Mouse (Mus musculus) hindbrain, embryonic 11.5 days (tissue): ENCODE measurements around the gene Pomc. TPM values are rescaled to one million over a fixed set of nuclear protein-coding genes. Genes with fewer than 3 reads are reported as not detected.
A peak's percentile ranks its signal among the peaks of the same experiment; 100 is the strongest.

Experiments used
- ATAC-seq: fragments of 200-750 bp; cut with Nextera tagmentation; 2 replicates; pipeline ENCODE4 v1.8.0; 2017; ENCODE audit warnings: mild to moderate bottlenecking, moderate TSS enrichment, moderate library complexity; ENCODE audit not compliant: low FRiP score
- DNase-seq: peaks from one replicate; pipeline ENCODE4 v3.0.0-alpha.2; 2015; ENCODE audit warnings: low spot score
- H3K27ac ChIP-seq: fragments of 300-500 bp; sonication (generic); 2 replicates; pipeline ENCODE4 v1.5.1; 2014; ENCODE audit warnings: mild to moderate bottlenecking, low read depth, low read length
- H3K27me3 ChIP-seq: fragments of 300-500 bp; sonication (generic); 2 replicates; pipeline ENCODE4 v1.6.1; 2014; ENCODE audit warnings: mild to moderate bottlenecking, low read length, moderate library complexity, mixed read lengths; ENCODE audit not compliant: control insufficient read depth, insufficient read depth
- H3K36me3 ChIP-seq: fragments of 300-500 bp; sonication (generic); 2 replicates; pipeline ENCODE4 v1.6.1; 2014; ENCODE audit warnings: mild to moderate bottlenecking, low read length, moderate library complexity, mixed read lengths; ENCODE audit not compliant: control insufficient read depth, insufficient read depth
- H3K4me1 ChIP-seq: fragments of 300-500 bp; sonication (generic); replicated peaks from 2 replicates; pipeline ENCODE4 v1.6.1; 2014; ENCODE audit warnings: low read length, mixed read lengths; ENCODE audit not compliant: control insufficient read depth, insufficient read depth
- H3K4me2 ChIP-seq: fragments of 300-500 bp; sonication (generic); replicated peaks from 2 replicates; pipeline ENCODE4 v1.6.1; 2014; ENCODE audit warnings: mild to moderate bottlenecking, low read depth, low read length
- H3K4me3 ChIP-seq: fragments of 300-500 bp; sonication (generic); 2 replicates; pipeline ENCODE4 v1.5.1; 2014; ENCODE audit warnings: low read depth, low read length
- H3K9ac ChIP-seq: fragments of 300-500 bp; sonication (generic); 2 replicates; pipeline ENCODE4 v1.6.1; 2014; ENCODE audit warnings: low read depth, low read length
- H3K9me3 ChIP-seq: fragments of 300-500 bp; sonication (generic); 2 replicates; pipeline ENCODE4 v1.6.1; 2016; ENCODE audit warnings: low read length; ENCODE audit not compliant: control insufficient read depth
- WGBS: fragments of 180-500 bp; shearing (Covaris S2); extraction: QIAGEN DNeasy Blood & Tissue Kit; methylation state at CpG from one replicate; pipeline ENCODE4 v1.1.7; 2014; 5-methylcytosine and 5-hydroxymethylcytosine counted together
- polyA plus RNA-seq: library from polyadenylated mRNA; unstranded; fragments of >200 nt; fragmentation: Nextera tagmentation; extraction: Ambion mirVana; gene quantifications from 2 replicates; pipeline ENCODE4 v1.2.1, GENCODE M21; 2014

Gene Pomc
- polyA plus RNA-seq, 1 experiment from 2014 or later = 7.1 TPM

DNA sequence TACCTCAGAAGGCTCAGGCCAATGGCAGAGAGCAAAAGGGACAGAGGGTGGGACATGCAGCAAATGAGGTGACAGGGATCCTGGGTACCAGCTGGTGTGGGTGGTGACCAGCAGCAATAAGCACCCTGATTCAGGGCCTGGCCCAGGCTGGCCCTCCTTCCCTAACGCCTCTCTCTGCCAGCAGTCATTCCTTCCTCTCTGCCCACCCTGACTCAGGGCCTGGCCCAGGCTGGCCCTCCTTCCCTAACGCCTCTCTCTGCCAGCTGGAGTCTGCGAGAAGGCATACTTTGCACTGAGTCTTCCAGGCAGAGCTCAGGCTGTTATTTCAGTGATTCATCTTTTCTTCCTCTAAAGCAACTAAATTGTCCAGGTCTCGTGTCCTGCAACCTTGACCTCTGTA lies 52.4 kb downstream of the Pomc start:
- Histone ChIP-seq H3K27ac (peak overlapping the region; percentile 36; the same call in 1 of the 2 replicates), H3K9me3 (no peaks in the 10 kb centered on the region), H3K4me1 (no peaks in the 10 kb centered on the region), H3K27me3 (no peaks in the 10 kb centered on the region), H3K4me3 (no peak overlapping the region), H3K4me2 (no peak overlapping the region), H3K36me3 (no peaks in the 10 kb centered on the region), H3K9ac (no peak overlapping the region)
- peak; percentile 60 for ATAC-seq
- DNase-seq = no peak
- 45% methylated on average over 4 of the region's 4 CpGs for WGBS

DNA sequence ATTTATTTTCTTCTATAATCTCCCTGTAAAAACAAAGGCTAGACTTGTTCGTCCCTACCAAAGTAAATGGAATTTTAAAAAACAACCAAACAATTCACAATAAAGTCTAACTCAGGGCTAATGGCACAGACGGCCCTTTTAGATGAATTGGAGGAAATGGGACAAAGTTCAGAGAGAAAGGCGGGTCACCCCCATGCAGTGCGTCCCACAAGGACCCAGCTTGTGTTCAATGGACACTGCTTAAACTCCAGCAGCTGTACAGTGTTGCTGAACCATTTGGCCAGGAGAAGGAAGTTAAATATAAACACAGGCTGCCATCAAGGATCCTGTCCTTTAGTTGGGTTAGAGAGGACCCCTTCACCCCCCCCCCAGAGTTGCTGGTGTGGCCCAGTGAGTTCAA lies 53.0 kb downstream of the Pomc start:
- no peaks in the 10 kb centered on the region for H3K36me3 ChIP-seq
- no peak overlapping the region for H3K9ac ChIP-seq
- H3K27me3 ChIP-seq = no peaks in the 10 kb centered on the region
- no peak overlapping the region for H3K4me2 ChIP-seq
- DNase-seq (no peak), ATAC-seq (no peak)
- WGBS = 64% methylated on average over 4 of the region's 4 CpGs
- no peaks in the 10 kb centered on the region for H3K4me1 ChIP-seq
- H3K27ac ChIP-seq = no peak overlapping the region
- H3K4me3 ChIP-seq = no peak overlapping the region
- no peaks in the 10 kb centered on the region for H3K9me3 ChIP-seq

DNA sequence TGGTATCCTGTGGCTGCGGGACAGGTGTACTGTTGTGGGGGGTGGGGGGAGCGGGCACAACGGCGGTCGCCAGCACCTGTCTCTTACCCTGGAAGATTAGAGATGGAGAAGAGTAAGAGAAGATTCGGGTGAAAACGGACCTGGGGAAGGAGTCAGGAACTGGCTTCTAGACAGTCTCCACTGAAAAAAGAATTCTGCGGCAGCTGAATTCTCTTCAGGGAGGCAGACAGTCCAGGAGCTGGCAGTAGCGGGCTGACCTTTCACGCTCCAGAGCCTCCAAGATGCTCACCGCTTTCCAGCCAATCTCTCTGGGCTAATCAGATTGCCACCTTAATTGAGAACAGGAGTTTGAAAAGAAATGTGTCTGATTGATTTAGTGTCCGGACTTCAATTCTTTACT lies 54.0 kb downstream of the Pomc start:
- WGBS = 53% methylated on average over 12 of the region's 12 CpGs
- Histone ChIP-seq H3K4me1 (no peaks in the 10 kb centered on the region), H3K9ac (no peak overlapping the region; the same call in 1 of the 2 replicates), H3K4me3 (no peak overlapping the region), H3K9me3 (no peaks in the 10 kb centered on the region), H3K27ac (no peak overlapping the region), H3K27me3 (no peaks in the 10 kb centered on the region), H3K36me3 (no peaks in the 10 kb centered on the region), H3K4me2 (no peak overlapping the region)
- 0 out of 2 replicates have a peak, but pooled peaks have one; percentile 57 for ATAC-seq
- no peak for DNase-seq

Other genes with a start within 250 kb of the Pomc start
- 68.6 and 75.5 TPM in 2 replicates for gene Dnmt3a, start 148.9 kb upstream of the Pomc start, polyA plus RNA-seq
- gene Efr3b, start 84.0 kb downstream of the Pomc start, polyA plus RNA-seq = 11.2 and 14.5 TPM in 2 replicates
- 8.6 and 9.8 TPM in 2 replicates for gene Dnajc27, start 127.6 kb downstream of the Pomc start, polyA plus RNA-seq
- gene Adcy3, start 178.2 kb downstream of the Pomc start, polyA plus RNA-seq = 2.9 and 3.0 TPM in 2 replicates